Mouse (Mus musculus) erythroblast, adult 5-6 weeks (primary cell): Measurements from ENCODE around the gene Txlng. TPM values are rescaled to one million over a fixed set of nuclear protein-coding genes. Genes with fewer than 3 reads are reported as not detected.
A peak's percentile ranks its signal among the peaks of the same experiment; 100 is the strongest.

Source experiments
- ATAC-seq: replicated peaks from 2 replicates; pipeline ENCODE4 v1.8.0; 2016; ENCODE audit warnings: moderate number of reproducible peaks, mild to moderate bottlenecking, moderate TSS enrichment, inconsistent platforms; ENCODE audit not compliant: poor library complexity, low FRiP score, severe bottlenecking
- total RNA-seq, 2 experiments: library from RNA; stranded (forward) in 1 of 2; stranded (reverse) in 1 of 2; fragments of 150-400 nt in 1 of 2; fragments of 200-764, 138-1000 nt in 1 of 2; gene quantifications; 2 replicates each; pipeline versions ENCODE4 v1.2.3 to v1.2.4; 2015 to 2017; ENCODE audit warnings: low replicate concordance in 2 of 2

Txlng gene
- total RNA-seq, 2 experiments from 2014 or later, result 7.9 to 17.6 TPM

GRCm38 (mm10) chrX:162760958-162761515 lies 68.2 kb downstream of the Txlng start:
- ATAC-seq, result no peak

- ATAC-seq, result peak; percentile 99
Measured at GRCm38 (mm10) chrX:162760115-162760942, 68.9 kb downstream of the Txlng start, which contains the start of gene Rbbp7. Rbbp7 (plus strand) TSS chrX:162760402.

GRCm38 (mm10) chrX:162759251-162760114 lies 69.8 kb downstream of the Txlng start:
- ATAC-seq, result no peak

GRCm38 (mm10) chrX:162756058-162756457 lies 73.2 kb downstream of the Txlng start:
- ATAC-seq, result no peak

GRCm38 (mm10) chrX:162754314-162754713 lies 74.9 kb downstream of the Txlng start:
- ATAC-seq, result no peak

- ATAC-seq, result no peak
Measured at GRCm38 (mm10) chrX:162752418-162752817, 76.8 kb downstream of the Txlng start.

- ATAC-seq, result no peak
Measured at GRCm38 (mm10) chrX:162748696-162749420, 80.4 kb downstream of the Txlng start.

- ATAC-seq, result peak; percentile 68
Measured at GRCm38 (mm10) chrX:162736140-162736659, 93.1 kb downstream of the Txlng start.

GRCm38 (mm10) chrX:162734997-162735929 lies 94.0 kb downstream of the Txlng start:
- peak; percentile 96 for ATAC-seq

GRCm38 (mm10) chrX:162730031-162730430 lies 99.2 kb downstream of the Txlng start:
- no peak for ATAC-seq

Other genes starting within 250 kb of the Txlng start
- 2.5 and 3.1 TPM in 2 replicates for gene Reps2, start 185.8 kb downstream of the Txlng start, total RNA-seq (2015; ENCODE audit: low replicate concordance)
- 1.5 and 2.5 TPM in 2 replicates for gene Reps2, start 185.8 kb downstream of the Txlng start, total RNA-seq (2017; ENCODE audit: low replicate concordance)
- gene Rbbp7, start 69.1 kb downstream of the Txlng start, total RNA-seq (2015; ENCODE audit: low replicate concordance), result 63.5 and 86.1 TPM in 2 replicates
- 42.3 and 53.1 TPM in 2 replicates for gene Rbbp7, start 69.1 kb downstream of the Txlng start, total RNA-seq (2017; ENCODE audit: low replicate concordance)
- gene Syap1, start 59.0 kb upstream of the Txlng start, total RNA-seq (2015; ENCODE audit: low replicate concordance), result 7.1 and 13.2 TPM in 2 replicates
- 29.5 and 30.1 TPM in 2 replicates for gene Syap1, start 59.0 kb upstream of the Txlng start, total RNA-seq (2017; ENCODE audit: low replicate concordance)
- gene Ctps2, start 71.8 kb upstream of the Txlng start, total RNA-seq (2015; ENCODE audit: low replicate concordance), result 11.7 and 27.4 TPM in 2 replicates
- gene Ctps2, start 71.8 kb upstream of the Txlng start, total RNA-seq (2017; ENCODE audit: low replicate concordance), result 12.4 and 12.7 TPM in 2 replicates
- not detected in 2 replicates for gene S100g, start 135.1 kb upstream of the Txlng start, total RNA-seq (2015; ENCODE audit: low replicate concordance)
- not detected in 2 replicates for gene S100g, start 135.1 kb upstream of the Txlng start, total RNA-seq (2017; ENCODE audit: low replicate concordance)